Mouse (Mus musculus) lung, adult 2 months (tissue): ENCODE measurements at regions not wholly inside any gene's neighbourhood (a gene's known extent, or its start where the extent isn't known, plus 50 kb on each side); places are given as distances from the start of the nearest gene placed in this dataset.

Experiments used
- CTCF ChIP-seq: fragments of 200-500 bp; IDR thresholded peaks from 2 replicates; pipeline ENCODE4 v1.5.1; 2011; ENCODE audit warnings: mild to moderate bottlenecking, low read length, control low read depth; ENCODE audit not compliant: insufficient read depth
- POLR2A ChIP-seq: fragments of 200-500 bp; IDR thresholded peaks from 2 replicates; pipeline ENCODE4 v1.6.1; 2011; ENCODE audit warnings: low read depth, mild to moderate bottlenecking, control low read depth, low read length, borderline replicate concordance; ENCODE audit errors: extremely low read depth

- TF ChIP-seq POLR2A (no peak), CTCF (no peak)
These were observed 81.0 kb upstream of the Cdk6 start for GRCm38 (mm10) chr5:3260289-3260688.
